Mouse (Mus musculus): ENCODE data around the gene Zfp948.

DNA sequence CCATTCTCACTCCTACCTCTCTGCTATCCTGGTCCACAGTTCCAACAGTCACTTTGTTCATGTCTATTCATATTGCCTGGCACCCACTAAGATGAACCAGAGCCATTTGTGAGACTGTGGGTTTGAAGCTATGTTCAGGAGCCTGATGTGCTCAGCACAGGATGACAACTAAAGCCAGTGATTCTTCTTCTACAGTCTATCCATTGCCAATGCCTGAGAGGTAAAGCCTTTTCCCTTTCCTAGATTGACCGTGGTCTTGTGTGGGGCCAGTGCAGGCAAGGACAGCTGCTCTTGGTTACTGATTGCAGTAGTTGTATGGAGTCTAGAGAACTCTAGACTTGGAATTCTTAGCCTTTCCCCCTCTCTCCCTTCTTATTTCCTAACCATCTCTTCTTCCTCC is 32.8 kb upstream of the Zfp948 start:
- TF ChIP-seq CTCF (IDR thresholded peaks at IDR 0.05; ENCODE audit: low read depth, low read length): no peak
- no peak for TF ChIP-seq POLR2A (IDR thresholded peaks at IDR 0.05; ENCODE audit: borderline replicate concordance, low read depth, low read length)
